Mouse (Mus musculus) erythroid progenitor cell, adult 5-6 weeks (primary cell): Measurements from ENCODE around the gene 2310011J03Rik. TPM values are rescaled to one million over a fixed set of nuclear protein-coding genes. Genes with fewer than 3 reads are reported as not detected.

Experiments used
- ATAC-seq: replicated peaks from 2 replicates; pipeline ENCODE4 v1.8.0; 2016; ENCODE audit warnings: moderate number of reproducible peaks, mild to moderate bottlenecking, moderate TSS enrichment, inconsistent platforms; ENCODE audit not compliant: poor library complexity, low FRiP score, severe bottlenecking
- total RNA-seq, 2 experiments: library from RNA; stranded (forward) in 1 of 2; stranded (reverse) in 1 of 2; fragments of 150-400 nt in 1 of 2; fragments of 186-747, 209-891 nt in 1 of 2; gene quantifications; 2 replicates each; pipeline versions ENCODE4 v1.2.3 to v1.2.4; 2015 to 2017; ENCODE audit warnings: low replicate concordance in 2 of 2

The 2310011J03Rik gene
- total RNA-seq, 2 experiments from 2014 or later: 6.1 to 13.4 TPM

GRCm38 (mm10) chr10:80297526-80298133, 22.7 kb downstream of the 2310011J03Rik start:
- no peak for ATAC-seq

- no peak for ATAC-seq
These were observed 23.5 kb downstream of the 2310011J03Rik start for GRCm38 (mm10) chr10:80296824-80297223.

- peak; percentile 55 for ATAC-seq
These were observed 24.5 kb downstream of the 2310011J03Rik start, which contains the start of gene Apc2 for GRCm38 (mm10) chr10:80295618-80296425. TSS of gene Apc2 (plus strand) at chr10:80295977.

DNA sequence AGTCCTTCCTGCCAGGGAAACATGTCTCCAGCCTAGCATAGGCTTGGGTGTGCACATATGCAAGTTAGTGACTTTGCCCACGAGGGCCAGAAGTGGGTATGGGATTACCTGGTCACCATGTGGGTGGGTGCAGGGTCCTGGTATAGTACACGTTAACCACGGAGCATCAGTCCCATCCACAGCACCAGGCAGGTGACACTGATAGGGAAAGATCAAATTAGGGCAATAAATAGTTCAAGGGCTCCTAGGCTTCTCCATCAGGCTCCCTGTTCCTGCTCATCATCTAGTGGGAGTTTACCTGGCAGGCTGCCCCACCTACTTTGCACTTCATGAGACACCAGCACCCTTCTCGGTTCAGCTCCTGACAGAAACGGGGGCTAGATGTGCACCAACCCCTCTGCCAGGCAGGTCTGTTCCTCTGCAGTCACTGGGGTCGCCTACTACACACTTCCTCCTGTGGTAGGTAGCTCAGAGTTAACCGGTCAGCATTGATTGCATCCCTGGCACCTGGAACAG, 25.5 kb downstream of the 2310011J03Rik start:
- ATAC-seq: no peak

GRCm38 (mm10) chr10:80294311-80294710, 26.0 kb downstream of the 2310011J03Rik start:
- no peak for ATAC-seq

DNA sequence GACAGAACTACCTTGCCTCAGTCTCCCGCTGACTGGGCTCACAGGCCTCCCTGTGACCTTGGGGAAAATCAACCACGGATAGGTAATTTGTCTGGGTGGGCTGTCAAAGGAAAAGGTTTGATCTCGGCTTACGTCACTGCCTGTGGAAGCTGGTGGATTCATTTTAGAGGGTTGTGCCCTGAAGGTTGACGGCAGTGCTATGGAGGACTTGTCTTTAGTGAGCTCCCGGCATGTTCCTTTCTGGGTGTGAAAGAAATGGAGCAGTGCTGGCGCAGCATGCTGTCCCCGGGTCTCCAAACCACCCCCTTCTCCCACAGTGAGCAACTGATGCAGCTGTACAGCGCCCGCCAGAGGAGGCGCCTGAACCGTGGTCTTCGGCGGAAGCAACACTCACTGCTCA, 27.0 kb downstream of the 2310011J03Rik start:
- no peak for ATAC-seq

GRCm38 (mm10) chr10:80292251-80293146, 27.8 kb downstream of the 2310011J03Rik start, which contains the start of gene Rps15:
TSS of gene Rps15 (plus strand) at chr10:80292453.
- ATAC-seq: peak; percentile 92

- ATAC-seq: no peak
These were observed 31.7 kb downstream of the 2310011J03Rik start for GRCm38 (mm10) chr10:80288657-80289056.

DNA sequence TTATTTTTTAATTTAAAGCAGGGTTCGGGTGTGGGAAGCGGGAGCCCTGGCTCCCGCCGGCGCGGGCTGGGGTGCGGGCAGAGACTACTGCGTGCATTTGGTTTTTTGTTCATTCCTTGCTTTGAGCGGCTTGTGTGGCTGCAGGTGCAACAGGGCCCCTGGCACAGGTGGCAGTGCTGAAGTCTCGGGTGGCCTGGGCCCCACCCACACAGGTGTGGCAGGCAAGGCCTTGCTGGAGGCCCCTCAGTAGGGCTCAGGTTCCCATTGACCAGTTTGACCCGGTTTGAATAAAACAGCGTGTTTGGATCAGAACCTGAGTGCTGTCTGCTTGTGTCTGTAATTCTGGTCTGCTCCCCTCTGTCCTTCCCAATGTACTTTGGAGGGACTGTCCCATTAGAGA, 32.2 kb downstream of the 2310011J03Rik start:
- no peak for ATAC-seq

DNA sequence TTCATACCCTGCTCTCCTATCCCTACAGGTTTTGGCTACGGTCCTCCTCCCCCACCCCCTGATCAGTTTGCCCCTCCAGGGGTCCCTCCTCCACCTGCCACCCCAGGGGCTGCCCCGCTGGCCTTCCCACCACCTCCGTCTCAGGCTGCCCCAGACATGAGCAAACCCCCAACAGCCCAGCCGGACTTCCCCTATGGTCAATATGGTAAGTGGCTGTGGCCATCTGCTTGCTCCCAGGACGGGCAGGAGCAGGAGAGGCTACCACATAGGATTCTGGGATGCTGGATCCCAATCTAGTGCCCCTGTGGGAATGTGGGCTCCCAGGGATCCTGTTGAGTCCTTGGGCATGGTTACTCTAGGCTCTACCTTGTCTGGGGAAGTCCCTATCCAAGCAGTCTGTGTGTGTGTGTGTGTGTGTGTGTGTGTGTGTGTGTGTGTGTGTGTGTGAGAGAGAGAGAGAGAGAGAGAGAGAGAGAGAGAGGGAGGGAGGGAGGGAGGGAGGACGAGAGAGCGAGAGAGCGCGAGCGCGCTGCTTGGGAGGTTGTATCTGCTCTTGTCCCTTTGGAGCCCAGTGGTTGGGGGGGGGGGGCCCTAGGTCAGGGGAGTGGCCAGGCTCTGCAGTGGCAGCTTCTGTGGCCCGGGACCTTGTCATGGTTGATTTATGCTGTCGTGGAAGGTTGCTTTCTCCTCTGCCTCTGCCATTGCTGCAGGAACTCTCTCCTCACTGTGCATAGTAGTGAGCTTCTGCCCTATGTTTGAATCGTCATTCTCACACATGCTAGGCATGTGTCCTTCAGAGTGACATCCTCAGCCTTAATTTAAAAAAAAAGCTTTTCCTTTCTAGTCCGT, 34.9 kb downstream of the 2310011J03Rik start:
- ATAC-seq: no peak

DNA sequence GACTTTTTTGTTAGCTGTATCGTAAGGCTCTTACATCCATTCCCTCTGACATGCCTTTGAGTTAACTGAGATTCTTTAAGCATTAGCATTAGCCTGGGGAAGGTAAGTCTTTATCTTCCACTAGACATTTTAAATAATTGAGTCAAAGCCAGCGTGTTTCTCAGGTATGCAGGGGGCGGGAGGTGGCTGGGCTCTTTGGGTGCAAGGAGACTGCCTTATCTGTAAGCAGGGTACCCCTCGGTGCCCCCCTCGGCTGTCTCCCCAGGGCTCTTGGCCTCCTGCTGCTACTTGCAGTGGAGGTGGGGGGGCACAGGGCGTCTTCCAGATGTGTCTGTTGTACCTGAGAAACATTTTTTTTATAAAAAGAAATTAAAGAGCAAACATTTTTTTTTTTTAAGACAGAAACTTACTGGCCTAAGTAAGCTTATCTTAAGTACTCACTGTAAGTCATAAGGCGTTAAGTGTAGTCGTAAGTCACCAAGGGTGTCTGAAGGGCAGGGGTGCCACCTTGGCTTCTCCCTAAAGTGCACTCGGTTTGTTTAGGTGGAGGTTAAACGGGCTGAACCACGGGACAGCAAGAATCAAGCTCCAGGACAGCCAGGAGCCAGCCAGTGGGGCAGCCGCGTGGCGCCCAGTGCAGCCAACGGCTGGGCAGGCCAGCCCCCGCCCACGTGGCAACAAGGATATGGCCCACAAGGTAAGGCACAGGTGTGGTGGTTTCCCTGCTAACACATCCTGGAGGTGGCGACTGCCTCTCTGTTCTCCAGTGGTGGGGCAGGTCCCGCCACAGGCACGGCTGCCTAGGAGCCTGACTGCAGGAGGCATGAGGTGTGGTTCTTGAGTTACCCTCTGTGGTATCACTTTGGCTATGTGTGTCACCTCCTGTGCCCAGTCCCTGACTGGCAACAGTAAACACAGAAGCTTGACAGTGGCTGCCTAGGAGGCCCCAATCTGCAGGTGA, 37.6 kb downstream of the 2310011J03Rik start:
- no peak for ATAC-seq

DNA sequence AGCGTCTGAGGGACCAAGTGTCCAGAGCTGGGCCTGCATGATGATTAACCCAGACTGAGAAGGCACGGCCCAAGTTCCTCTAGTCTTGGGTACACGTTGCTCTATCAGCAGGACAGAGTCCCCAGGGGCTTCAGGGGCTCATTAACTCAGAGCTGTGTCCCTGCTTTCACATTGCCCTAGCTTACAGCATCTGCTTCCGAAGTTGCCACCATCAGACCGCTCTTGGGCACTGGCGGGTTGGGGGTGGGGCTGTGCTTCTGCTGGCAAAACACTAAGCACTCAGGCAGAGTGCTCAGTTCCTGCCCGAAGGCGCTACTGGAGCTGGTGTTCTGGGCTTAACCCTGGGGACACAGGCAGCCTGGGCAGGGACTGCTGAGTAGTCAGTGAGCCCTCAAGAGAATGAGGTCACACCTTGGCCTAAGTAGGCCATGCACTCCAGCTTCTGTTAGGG, 38.4 kb downstream of the 2310011J03Rik start:
- no peak for ATAC-seq

DNA sequence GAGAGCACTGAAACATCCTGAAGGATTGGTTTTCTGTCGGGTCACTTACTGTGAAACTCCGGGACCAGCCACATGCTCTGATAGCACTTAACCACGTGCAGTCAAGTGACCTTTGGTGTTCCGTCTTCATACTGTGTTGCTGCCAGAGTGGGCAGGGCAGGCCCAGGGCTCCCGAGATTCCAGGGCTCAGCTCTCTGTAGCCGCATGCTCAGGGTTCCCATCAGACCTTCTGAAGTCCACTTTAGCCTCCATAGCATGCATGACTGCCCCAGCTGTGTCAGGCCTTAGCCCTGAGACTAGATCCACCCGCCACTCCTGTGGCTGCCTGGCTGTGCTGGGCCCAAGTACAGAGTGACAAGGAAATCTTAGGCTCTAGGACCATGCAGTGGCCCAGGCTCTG, 39.0 kb downstream of the 2310011J03Rik start:
- no peak for ATAC-seq

DNA sequence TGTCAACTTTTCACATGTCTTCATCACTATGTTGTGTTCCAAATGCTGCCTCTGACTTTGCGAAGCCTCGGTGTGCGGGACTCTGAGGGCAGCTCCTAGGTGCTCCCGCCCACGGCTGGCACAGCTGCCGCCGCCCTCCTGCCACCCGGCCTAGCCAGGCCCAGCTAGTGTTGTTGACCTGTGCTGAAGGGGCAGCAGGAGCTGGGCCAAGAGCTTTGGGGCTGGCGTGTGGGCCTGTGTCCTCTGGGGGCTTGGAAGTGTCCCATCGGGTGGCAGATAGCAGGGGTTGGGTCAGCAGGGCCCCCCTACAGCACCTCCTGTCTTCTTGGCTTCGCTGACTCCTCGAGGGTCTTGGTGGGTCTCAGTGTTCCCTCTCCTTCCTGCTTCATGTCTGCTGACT, 41.1 kb downstream of the 2310011J03Rik start:
- no peak for ATAC-seq

- no peak for ATAC-seq
These were observed 41.9 kb downstream of the 2310011J03Rik start for GRCm38 (mm10) chr10:80278390-80278789.

GRCm38 (mm10) chr10:80276238-80276637, 44.1 kb downstream of the 2310011J03Rik start:
- no peak for ATAC-seq

DNA sequence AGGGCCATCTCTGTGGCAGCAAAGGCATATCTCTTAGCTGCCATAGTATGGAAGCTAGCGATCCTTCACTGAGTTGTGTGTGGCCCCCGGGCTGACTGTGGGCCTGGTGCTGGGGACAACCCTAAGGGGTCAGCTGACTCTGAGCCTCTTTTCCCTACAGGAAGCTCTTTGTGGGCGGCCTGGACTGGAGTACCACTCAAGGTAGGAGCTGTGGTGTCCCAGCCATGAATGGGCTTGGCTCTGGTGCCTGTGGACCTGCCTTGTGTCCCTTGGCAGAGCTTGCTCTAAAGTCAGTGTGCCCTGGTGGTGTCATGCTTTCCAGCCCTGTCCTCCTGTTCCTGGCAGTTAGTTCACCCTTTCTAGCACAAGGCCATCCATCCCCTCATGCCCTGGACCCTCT, 46.5 kb downstream of the 2310011J03Rik start:
- ATAC-seq: no peak
